Mouse (Mus musculus) hindbrain, postnatal 0 days (tissue): ENCODE measurements at regions not wholly inside any gene's neighbourhood (a gene's known extent, or its start where the extent isn't known, plus 50 kb on each side); places are given as distances from the start of the nearest gene placed in this dataset.

Experiments
- ATAC-seq: fragments of 200-750 bp; cut with Nextera tagmentation; 2 replicates; pipeline ENCODE4 v1.8.0; 2017; ENCODE audit warnings: mild to moderate bottlenecking, moderate TSS enrichment, moderate library complexity
- DNase-seq: peaks from one replicate; pipeline ENCODE4 v3.0.0-alpha.2; 2015; ENCODE audit warnings: low spot score
- H3K27ac ChIP-seq: fragments of 300-500 bp; sonication (generic); 2 replicates; pipeline ENCODE4 v1.5.1; 2014; ENCODE audit warnings: mild to moderate bottlenecking
- H3K27me3 ChIP-seq: fragments of 300-500 bp; sonication (generic); 2 replicates; pipeline ENCODE4 v1.6.1; 2014; ENCODE audit warnings: low read length, mixed read lengths; ENCODE audit not compliant: insufficient read depth
- H3K36me3 ChIP-seq: fragments of 300-500 bp; sonication (generic); 2 replicates; pipeline ENCODE4 v1.6.1; 2014; ENCODE audit warnings: low read length, mixed read lengths; ENCODE audit not compliant: insufficient read depth
- H3K4me1 ChIP-seq: fragments of 300-500 bp; sonication (generic); 2 replicates; pipeline ENCODE4 v1.6.1; 2014; ENCODE audit warnings: antibody characterized with exemption, low read length, mixed read lengths; ENCODE audit not compliant: insufficient read depth
- H3K4me2 ChIP-seq: fragments of 300-500 bp; sonication (generic); 2 replicates; pipeline ENCODE4 v1.6.1; 2014; ENCODE audit warnings: low read depth, mild to moderate bottlenecking, low read length, moderate library complexity, mixed read lengths
- H3K4me3 ChIP-seq: fragments of 300-500 bp; sonication (generic); 2 replicates; pipeline ENCODE4 v1.5.1; 2014; ENCODE audit warnings: low read length
- H3K9ac ChIP-seq: fragments of 300-500 bp; sonication (generic); replicated peaks from 2 replicates; pipeline ENCODE4 v1.6.1; 2014; ENCODE audit warnings: mild to moderate bottlenecking, low read length, moderate library complexity, mixed read lengths
- H3K9me3 ChIP-seq: fragments of 300-500 bp; sonication (generic); 2 replicates; pipeline ENCODE4 v1.6.1; 2016; ENCODE audit warnings: low read length, mixed read lengths
- CTCF ChIP-seq: IDR thresholded peaks from 2 replicates; pipeline ENCODE4 v1.5.1; 2016; ENCODE audit warnings: antibody characterized with exemption, control low read depth, low read depth
- WGBS: fragments of 180-500 bp; shearing (Covaris S2); extraction: QIAGEN DNeasy Blood & Tissue Kit; methylation state at CpG from one replicate; pipeline ENCODE4 v1.1.7; 2014; 5-methylcytosine and 5-hydroxymethylcytosine counted together

DNA sequence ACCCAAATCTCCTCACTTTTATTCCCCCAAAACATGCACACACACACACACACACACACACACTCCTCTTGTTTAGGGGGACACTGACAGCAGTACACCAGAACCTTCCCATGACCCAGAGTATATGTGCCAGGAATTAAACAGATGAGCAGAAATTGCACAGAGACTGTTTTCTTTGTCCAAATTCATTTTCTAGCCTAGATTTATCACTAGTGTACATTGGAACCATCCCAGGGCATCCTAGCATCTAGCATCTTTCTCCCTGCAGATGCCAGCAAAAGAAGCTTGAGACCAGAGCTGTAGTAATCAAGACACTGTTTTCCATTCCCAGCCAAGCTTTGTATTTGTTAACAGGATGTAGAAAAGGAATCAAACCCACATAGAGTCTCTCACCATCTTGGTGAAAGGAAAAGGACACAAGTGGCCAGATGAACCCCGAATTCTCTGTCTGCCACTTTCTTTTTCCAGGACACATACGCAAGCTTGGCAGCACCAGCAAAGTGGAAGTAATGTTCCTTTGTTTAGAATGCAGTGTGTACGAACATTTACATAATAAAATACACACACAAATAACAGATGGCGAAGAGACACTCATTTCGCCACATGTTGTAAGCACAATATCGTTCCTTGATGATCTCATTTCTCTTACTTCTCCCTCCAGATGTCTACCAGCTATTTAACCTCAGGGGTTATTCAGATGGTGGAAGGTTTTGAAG, 250.3 kb upstream of the Gm11146 start:
- Histone ChIP-seq H3K36me3 (no peaks in the 10 kb centered on the region), H3K4me3 (no peak overlapping the region), H3K27me3 (no peaks in the 10 kb centered on the region), H3K9ac (no peak overlapping the region), H3K9me3 (no peaks in the 10 kb centered on the region), H3K4me1 (no peaks in the 10 kb centered on the region), H3K4me2 (peak overlapping the region; percentile 29), H3K27ac (peak overlapping the region; percentile 54)
- TF ChIP-seq CTCF = no peak
- DNase-seq = peak; percentile 78
- peak; percentile 90 for ATAC-seq
- WGBS = 18% methylated on average over 6 of the region's 6 CpGs

DNA sequence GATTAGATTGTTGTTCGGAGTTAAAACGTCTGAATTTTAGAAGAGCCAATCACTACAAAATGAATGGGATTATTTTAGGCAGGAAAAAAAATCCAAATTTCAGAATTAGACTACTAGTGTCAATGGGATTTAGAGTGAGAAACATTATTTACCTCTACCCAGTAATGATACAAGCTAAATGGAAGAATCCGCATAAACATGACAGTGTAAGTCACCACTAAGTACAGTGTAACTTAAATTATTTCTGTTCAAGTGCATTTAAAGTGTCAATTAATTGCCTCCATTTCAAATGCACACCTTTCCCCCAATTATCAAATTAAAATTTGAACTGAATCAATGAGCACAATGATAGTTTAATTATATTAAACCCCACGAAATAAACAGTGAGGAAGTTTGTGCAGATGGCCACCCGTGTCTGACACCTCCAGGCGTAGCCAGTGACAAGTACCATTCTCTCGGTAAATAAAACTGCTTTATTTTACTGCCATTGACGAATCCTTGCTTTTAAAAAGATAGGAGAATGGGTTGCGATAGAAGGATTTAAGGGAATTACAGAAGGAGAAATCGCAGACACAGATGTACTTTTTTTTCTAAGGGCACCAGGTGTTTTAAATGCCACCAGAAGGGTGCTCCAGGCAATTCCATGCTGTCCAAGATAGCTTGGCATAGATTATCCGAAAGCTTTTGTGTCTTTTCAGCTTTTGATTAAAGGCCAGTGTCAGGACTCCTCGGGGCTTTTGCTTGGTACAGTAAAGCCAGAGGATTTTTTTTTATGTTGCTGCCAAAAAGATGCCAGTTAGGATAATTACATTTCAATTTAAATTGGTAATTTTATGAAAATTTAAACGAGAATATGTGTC, 249.5 kb upstream of the Gm11146 start:
- Histone ChIP-seq H3K4me2 (peak overlapping the region; percentile 29), H3K9ac (no peak overlapping the region)
- DNase-seq = peak; percentile 78

DNA sequence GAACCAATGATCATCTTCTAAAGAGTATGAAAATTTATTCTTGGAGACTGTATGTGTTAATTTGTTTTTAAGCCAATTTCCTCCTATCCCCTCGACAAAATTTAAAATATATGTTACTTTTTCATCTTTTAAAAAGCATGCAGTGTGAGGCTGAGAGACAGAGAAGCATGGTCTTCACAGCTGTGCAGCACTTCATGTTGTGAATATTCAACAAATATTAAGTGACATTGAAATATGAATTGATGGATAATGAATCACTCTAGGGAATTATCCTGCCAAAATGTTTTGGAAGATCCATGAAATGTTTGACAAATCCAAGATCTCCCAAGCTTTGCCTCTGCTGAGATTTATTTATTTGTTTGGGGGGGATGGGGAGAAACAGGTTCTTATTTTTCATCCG, 233.9 kb upstream of the Gm11146 start:
- H3K4me1 ChIP-seq = no peaks in the 10 kb centered on the region
- no peak for DNase-seq
- 76% methylated on average over 2 of the region's 2 CpGs for WGBS
- no peak overlapping the region for H3K27ac ChIP-seq
- H3K9me3 ChIP-seq = no peaks in the 10 kb centered on the region
- H3K36me3 ChIP-seq = no peaks in the 10 kb centered on the region
- no peaks in the 10 kb centered on the region for H3K27me3 ChIP-seq
- no peak for TF ChIP-seq CTCF
- no peak for ATAC-seq
- H3K4me2 ChIP-seq = no peak overlapping the region
- H3K9ac ChIP-seq = no peak overlapping the region
- H3K4me3 ChIP-seq = no peak overlapping the region

More for the DNA sequence above, 249.5 kb upstream of the Gm11146 start:
- peak; percentile 92 for ATAC-seq
- TF ChIP-seq CTCF = no peak
- Histone ChIP-seq H3K27me3 (no peaks in the 10 kb centered on the region), H3K36me3 (no peaks in the 10 kb centered on the region), H3K4me1 (no peaks in the 10 kb centered on the region), H3K9me3 (no peaks in the 10 kb centered on the region), H3K27ac (peak overlapping the region; percentile 54), H3K4me3 (no peak overlapping the region)
- 30% methylated on average over 13 of the region's 13 CpGs for WGBS

DNA sequence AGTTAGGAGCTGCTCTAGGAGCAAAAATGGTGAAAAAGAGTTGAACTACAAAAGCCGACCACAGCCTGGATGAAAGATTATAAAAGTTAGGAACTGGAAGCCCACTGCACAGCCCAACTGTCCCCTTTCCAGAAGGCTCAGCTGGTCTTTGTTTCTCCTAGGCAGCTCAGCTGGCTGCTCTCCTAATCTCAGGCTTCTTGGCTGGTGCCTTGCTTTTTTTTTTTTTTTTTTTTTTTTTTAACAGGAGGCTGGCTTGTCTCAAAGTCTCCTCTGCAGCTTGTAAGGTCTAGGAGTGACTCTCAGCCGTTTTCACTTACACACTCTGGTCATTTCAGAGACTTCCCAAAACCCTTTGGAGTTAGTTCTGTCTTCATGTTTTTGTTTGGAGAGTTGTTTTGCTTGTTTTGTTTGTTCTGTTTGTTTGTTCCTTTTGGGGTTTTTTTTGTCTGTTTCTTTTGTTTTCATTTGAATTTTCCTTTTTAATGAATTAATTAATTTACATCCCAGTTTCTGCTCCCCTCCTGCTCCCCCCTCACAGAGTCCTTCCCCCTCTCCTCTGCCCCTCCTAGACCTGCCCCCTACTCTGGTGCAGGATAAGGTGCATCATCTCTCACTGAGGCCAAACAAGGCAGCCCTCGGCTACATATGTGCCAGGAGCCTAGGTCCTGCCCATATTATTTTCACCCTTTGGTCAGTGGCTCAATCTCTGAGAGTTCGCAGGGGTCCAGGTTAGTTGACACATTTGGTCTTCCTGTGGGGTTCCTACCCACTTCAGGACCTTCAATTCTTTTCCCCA, 225.6 kb upstream of the Gm11146 start:
- Histone ChIP-seq H3K4me1 (no peaks in the 10 kb centered on the region), H3K36me3 (no peaks in the 10 kb centered on the region), H3K9me3 (no peaks in the 10 kb centered on the region), H3K27me3 (no peaks in the 10 kb centered on the region), H3K27ac (peak overlapping the region; percentile 1; the same call in 1 of the 2 replicates), H3K4me2 (no peak overlapping the region), H3K9ac (no peak overlapping the region), H3K4me3 (no peak overlapping the region)
- ATAC-seq = peak; percentile 62
- TF ChIP-seq CTCF = no peak
- DNase-seq = peak; percentile 80
- WGBS = 51% methylated on average over 4 of the region's 4 CpGs

DNA sequence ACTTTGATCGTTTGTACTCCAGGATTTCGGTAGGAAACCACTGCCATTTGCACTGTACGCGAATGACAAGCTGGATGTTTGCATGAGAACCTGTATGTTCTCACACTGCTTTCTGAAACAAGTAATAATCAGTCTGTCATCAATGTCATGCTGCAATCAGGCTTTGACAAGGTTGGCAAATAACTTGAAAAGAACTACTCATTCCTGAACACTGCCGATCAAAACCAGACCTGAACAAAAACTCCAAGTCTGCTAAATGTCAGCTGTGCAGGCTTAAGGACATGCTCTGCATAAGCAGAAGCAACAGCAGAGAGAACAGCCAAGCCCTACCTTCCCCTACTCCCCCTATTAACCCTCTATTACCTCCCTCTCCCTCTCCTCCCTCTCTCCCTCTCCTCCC, 197.8 kb upstream of the Gm11146 start:
- no peaks in the 10 kb centered on the region for H3K4me1 ChIP-seq
- no peaks in the 10 kb centered on the region for H3K9me3 ChIP-seq
- DNase-seq (no peak), ATAC-seq (no peak)
- no peak overlapping the region for H3K4me3 ChIP-seq
- H3K36me3 ChIP-seq = no peaks in the 10 kb centered on the region
- H3K4me2 ChIP-seq = no peak overlapping the region
- H3K9ac ChIP-seq = no peak overlapping the region
- no peaks in the 10 kb centered on the region for H3K27me3 ChIP-seq
- TF ChIP-seq CTCF = no peak
- WGBS = 78% methylated on average over 5 of the region's 5 CpGs
- H3K27ac ChIP-seq = no peak overlapping the region

DNA sequence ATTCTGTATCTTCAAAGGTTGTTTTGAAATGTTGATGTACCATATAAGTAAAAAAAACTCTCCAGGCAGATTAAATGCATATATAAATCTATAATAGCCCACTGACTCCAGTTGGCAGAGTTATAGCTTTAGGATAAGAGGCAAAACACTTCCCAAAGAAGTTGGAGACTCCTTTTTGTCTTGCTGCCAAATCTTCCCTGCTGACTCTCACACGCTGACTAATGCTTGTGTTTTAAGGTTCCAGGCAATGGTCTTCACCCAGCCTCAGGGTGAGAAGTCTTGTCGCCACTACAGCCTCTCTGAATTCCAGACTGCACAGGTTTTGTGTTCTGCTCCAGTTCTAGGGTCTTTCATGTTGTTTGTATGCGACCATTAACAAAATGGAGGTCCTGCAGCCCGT, 195.0 kb upstream of the Gm11146 start:
- no peaks in the 10 kb centered on the region for H3K27me3 ChIP-seq
- no peak overlapping the region for H3K9ac ChIP-seq
- H3K27ac ChIP-seq = no peak overlapping the region
- H3K4me2 ChIP-seq = no peak overlapping the region
- DNase-seq (no peak), ATAC-seq (no peak)
- H3K4me1 ChIP-seq = no peaks in the 10 kb centered on the region
- H3K36me3 ChIP-seq = no peaks in the 10 kb centered on the region
- H3K9me3 ChIP-seq = no peaks in the 10 kb centered on the region
- TF ChIP-seq CTCF = no peak
- WGBS = 70% methylated on average over 4 of the region's 4 CpGs
- no peak overlapping the region for H3K4me3 ChIP-seq
